Mouse (Mus musculus): ENCODE data around the gene Fbxo10.

- TF ChIP-seq CTCF (IDR thresholded peaks at IDR 0.05; ENCODE audit: low read depth, low read length) (no peak), POLR2A (IDR thresholded peaks at IDR 0.05; ENCODE audit: extremely low read depth, insufficient read depth, low read length) (no peak)
Observed at GRCm38 (mm10) chr4:45107066-45107465, 22.7 kb upstream of the Fbxo10 start.

Data from liver, adult 2 months (tissue).